Mouse (Mus musculus) embryonic facial prominence, embryonic 15.5 days (tissue): ENCODE measurements around the gene Snca. TPM values are rescaled to one million over a fixed set of nuclear protein-coding genes. Genes with fewer than 3 reads are reported as not detected.

Experiments
- ATAC-seq: fragments of 200-750 bp; cut with Nextera tagmentation; 2 replicates; pipeline ENCODE4 v1.8.0; 2017; ENCODE audit warnings: low read depth, moderate TSS enrichment; ENCODE audit not compliant: insufficient number of reproducible peaks, low FRiP score, low TSS enrichment
- H3K27ac ChIP-seq: fragments of 300-500 bp; sonication (generic); replicated peaks from 2 replicates; pipeline ENCODE4 v1.5.1; 2015; ENCODE audit warnings: mild to moderate bottlenecking, inconsistent platforms
- H3K27me3 ChIP-seq: fragments of 300-500 bp; sonication (generic); 2 replicates; pipeline ENCODE4 v1.6.1; 2015; ENCODE audit warnings: inconsistent platforms
- H3K36me3 ChIP-seq: fragments of 300-500 bp; sonication (generic); 2 replicates; pipeline ENCODE4 v1.6.1; 2015; ENCODE audit warnings: mild to moderate bottlenecking, inconsistent platforms
- H3K4me1 ChIP-seq: fragments of 300-500 bp; sonication (generic); 2 replicates; pipeline ENCODE4 v1.6.1; 2015; ENCODE audit warnings: inconsistent platforms
- H3K4me2 ChIP-seq: fragments of 300-500 bp; sonication (generic); replicated peaks from 2 replicates; pipeline ENCODE4 v1.6.1; 2015; ENCODE audit warnings: mild to moderate bottlenecking, inconsistent platforms
- H3K4me3 ChIP-seq: fragments of 300-500 bp; sonication (generic); replicated peaks from 2 replicates; pipeline ENCODE4 v1.5.1; 2015; ENCODE audit warnings: mild to moderate bottlenecking, inconsistent platforms
- H3K9ac ChIP-seq: fragments of 300-500 bp; sonication (generic); 2 replicates; pipeline ENCODE4 v1.6.1; 2015; ENCODE audit warnings: inconsistent platforms
- H3K9me3 ChIP-seq: fragments of 300-500 bp; sonication (generic); replicated peaks from 2 replicates; pipeline ENCODE4 v1.6.1; 2016; ENCODE audit warnings: inconsistent platforms
- WGBS: fragments of 180-500 bp; shearing (Covaris S2); methylation state at CpG from one replicate; pipeline ENCODE4 v1.1.7; 2015; 5-methylcytosine and 5-hydroxymethylcytosine counted together
- polyA plus RNA-seq: library from polyadenylated mRNA; unstranded; fragments of >200 nt; fragmentation: Nextera tagmentation; extraction: Ambion mirVana; gene quantifications from 2 replicates; pipeline ENCODE4 v1.2.1, GENCODE M21; 2015

Gene Snca
- polyA plus RNA-seq, 1 experiment from 2014 or later, result 39.8 TPM

DNA sequence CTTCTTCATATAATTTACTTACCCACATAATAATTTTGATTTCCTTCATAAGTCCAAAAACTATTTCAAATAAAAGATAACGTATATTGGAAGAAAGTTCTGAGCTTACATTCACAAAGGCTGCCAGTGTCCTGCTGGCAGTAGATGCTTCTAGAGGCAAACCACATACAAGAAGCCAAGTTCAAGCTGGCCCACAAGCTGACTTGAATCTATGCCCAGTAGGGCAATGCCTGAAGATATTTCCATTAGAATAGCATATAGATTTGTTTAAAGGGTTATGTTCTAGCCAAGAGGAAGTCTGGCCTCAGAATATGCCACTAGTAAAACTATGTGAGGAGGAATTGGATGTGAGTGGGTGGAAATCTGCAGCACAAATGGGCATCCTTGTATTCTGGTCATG is 42.7 kb downstream of the Snca start:
- no peak for ATAC-seq
- WGBS, result 71% methylated on average over 1 of the region's 1 CpGs
- no peaks in the 10 kb centered on the region for H3K4me1 ChIP-seq

DNA sequence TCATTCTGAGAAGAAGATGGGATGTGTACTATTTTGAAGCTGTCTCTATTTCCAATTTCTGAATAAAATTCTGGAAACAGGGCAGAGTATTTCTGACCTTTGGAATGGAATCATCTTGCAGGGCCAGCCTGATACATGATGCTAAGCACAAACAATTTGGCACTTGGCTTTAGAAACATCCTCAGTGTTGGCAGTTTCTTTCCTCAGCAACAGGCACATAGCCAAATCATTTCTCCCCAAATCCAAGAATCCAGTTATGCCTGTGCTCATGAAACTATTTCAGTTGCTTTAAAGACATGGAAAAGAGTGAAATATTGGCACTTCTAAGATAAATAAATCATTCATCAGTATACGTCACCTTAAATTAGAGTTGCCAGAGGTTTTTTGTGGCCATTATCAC is 57.8 kb downstream of the Snca start:
- Histone ChIP-seq H3K4me2 (no peak overlapping the region), H3K27ac (no peak overlapping the region), H3K4me1 (no peaks in the 10 kb centered on the region), H3K27me3 (no peaks in the 10 kb centered on the region), H3K36me3 (no peaks in the 10 kb centered on the region), H3K4me3 (no peak overlapping the region), H3K9me3 (no peaks in the 10 kb centered on the region), H3K9ac (no peak overlapping the region)
- ATAC-seq, result no peak
- WGBS, result 70% methylated on average over 1 of the region's 1 CpGs

More for the DNA sequence above, 42.7 kb downstream of the Snca start:
- H3K4me2 ChIP-seq, result no peak overlapping the region
- H3K4me3 ChIP-seq, result no peak overlapping the region
- no peaks in the 10 kb centered on the region for H3K27me3 ChIP-seq
- no peaks in the 10 kb centered on the region for H3K36me3 ChIP-seq
- H3K9me3 ChIP-seq, result no peaks in the 10 kb centered on the region
- no peak overlapping the region for H3K9ac ChIP-seq
- no peak overlapping the region for H3K27ac ChIP-seq

- Histone ChIP-seq H3K4me3 (no peak overlapping the region), H3K9ac (no peak overlapping the region), H3K4me2 (no peak overlapping the region), H3K4me1 (no peaks in the 10 kb centered on the region), H3K27me3 (no peaks in the 10 kb centered on the region), H3K9me3 (no peaks in the 10 kb centered on the region), H3K36me3 (no peaks in the 10 kb centered on the region), H3K27ac (no peak overlapping the region)
- ATAC-seq, result no peak
- 70% methylated on average over 3 of the region's 3 CpGs for WGBS
Observed at GRCm38 (mm10) chr6:60765696-60766095, 64.0 kb downstream of the Snca start.

DNA sequence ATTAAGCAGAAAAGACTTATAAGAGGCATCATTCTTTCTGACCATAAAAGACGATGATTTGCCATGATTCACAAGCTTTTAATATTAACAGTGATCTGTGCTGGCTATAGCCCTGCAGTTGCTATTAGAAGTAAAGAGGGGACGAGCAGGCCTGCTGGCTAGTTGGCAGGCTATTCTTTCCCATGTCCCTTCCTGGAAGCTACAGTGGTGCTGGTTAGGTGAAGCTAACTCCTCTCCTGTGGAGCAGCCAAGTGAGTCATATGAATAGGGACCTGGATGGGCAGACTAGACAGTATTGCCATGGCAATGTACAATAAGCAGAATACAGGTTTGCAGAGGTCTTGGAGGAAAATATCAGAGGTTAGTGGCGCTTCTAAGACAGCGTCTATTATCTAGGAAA is 66.8 kb downstream of the Snca start:
- Histone ChIP-seq H3K4me3 (no peak overlapping the region), H3K36me3 (no peaks in the 10 kb centered on the region), H3K27me3 (no peaks in the 10 kb centered on the region), H3K27ac (no peak overlapping the region), H3K4me1 (no peaks in the 10 kb centered on the region), H3K9me3 (no peaks in the 10 kb centered on the region), H3K9ac (no peak overlapping the region), H3K4me2 (no peak overlapping the region)
- no peak for ATAC-seq
- 90% methylated on average over 4 of the region's 4 CpGs for WGBS

GRCm38 (mm10) chr6:60761710-60762109 is 67.9 kb downstream of the Snca start:
- no peaks in the 10 kb centered on the region for H3K27me3 ChIP-seq
- H3K9ac ChIP-seq, result no peak overlapping the region
- ATAC-seq, result no peak
- no peaks in the 10 kb centered on the region for H3K36me3 ChIP-seq
- 55% methylated on average over 2 of the region's 2 CpGs for WGBS
- H3K4me2 ChIP-seq, result no peak overlapping the region
- no peaks in the 10 kb centered on the region for H3K9me3 ChIP-seq
- H3K27ac ChIP-seq, result no peak overlapping the region
- no peak overlapping the region for H3K4me3 ChIP-seq
- no peaks in the 10 kb centered on the region for H3K4me1 ChIP-seq

DNA sequence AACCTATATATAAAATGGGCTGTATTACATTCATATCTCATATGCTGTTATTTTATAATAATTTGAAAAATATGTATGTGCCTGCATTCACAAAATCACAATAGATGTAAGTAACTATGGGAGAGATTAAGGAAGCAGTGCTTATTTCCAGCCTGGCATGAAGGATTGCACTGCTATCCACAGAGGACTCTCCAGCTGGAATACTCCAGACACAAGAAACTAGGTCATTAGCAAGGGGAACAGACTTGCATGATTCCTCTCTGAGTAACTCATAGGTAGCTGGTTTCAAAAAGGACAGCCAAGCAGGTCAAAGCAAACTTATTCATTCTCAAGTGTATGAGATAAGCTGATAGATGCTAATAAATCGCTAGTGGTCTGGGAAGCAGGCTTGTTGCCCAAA is 74.7 kb downstream of the Snca start:
- H3K27me3 ChIP-seq, result no peaks in the 10 kb centered on the region
- 84% methylated on average over 1 of the region's 1 CpGs for WGBS
- ATAC-seq, result no peak

GRCm38 (mm10) chr6:60745965-60746364 is 83.7 kb downstream of the Snca start:
- Histone ChIP-seq H3K9me3 (no peaks in the 10 kb centered on the region), H3K36me3 (no peaks in the 10 kb centered on the region), H3K9ac (no peak overlapping the region), H3K27me3 (no peaks in the 10 kb centered on the region), H3K27ac (no peak overlapping the region), H3K4me3 (no peak overlapping the region), H3K4me1 (no peaks in the 10 kb centered on the region), H3K4me2 (no peak overlapping the region)
- ATAC-seq, result no peak

More for the DNA sequence above, 74.7 kb downstream of the Snca start:
- Histone ChIP-seq H3K27ac (no peak overlapping the region), H3K4me1 (no peaks in the 10 kb centered on the region), H3K36me3 (no peaks in the 10 kb centered on the region), H3K4me3 (no peak overlapping the region), H3K9ac (no peak overlapping the region), H3K9me3 (no peaks in the 10 kb centered on the region), H3K4me2 (no peak overlapping the region)

DNA sequence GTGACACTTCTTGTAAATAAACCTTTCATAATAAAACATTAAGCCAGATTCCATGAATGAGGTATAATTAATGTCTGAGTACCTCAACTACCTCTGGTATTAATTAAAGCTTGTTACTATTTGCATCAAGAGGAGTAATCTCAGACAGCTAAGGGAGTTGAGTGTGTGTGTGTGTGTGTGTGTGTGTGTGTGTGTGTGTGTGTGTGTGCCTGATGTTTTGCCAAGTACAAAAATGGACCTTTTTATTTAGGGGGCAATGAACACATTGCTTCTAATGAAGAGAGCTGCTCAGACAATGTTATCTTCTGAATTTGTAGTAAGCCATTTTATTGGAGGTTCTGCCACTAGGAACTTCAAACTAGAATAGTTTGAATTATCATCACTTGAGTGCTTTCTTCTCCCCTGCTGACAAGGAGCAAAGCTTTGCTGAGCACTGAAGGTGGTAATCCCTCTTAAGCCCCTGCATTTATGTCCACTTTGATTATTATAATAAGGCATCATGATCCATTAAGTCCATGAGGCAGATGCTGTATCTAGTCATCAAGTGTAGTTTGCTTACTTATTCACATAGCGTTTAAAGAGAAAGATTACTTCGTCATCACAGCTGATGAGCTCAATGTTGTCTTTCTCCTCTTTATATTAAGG is 88.1 kb downstream of the Snca start:
- Histone ChIP-seq H3K27me3 (no peaks in the 10 kb centered on the region), H3K27ac (no peak overlapping the region), H3K9ac (no peak overlapping the region), H3K36me3 (no peaks in the 10 kb centered on the region), H3K9me3 (no peaks in the 10 kb centered on the region), H3K4me2 (no peak overlapping the region), H3K4me1 (no peaks in the 10 kb centered on the region), H3K4me3 (no peak overlapping the region)
- no peak for ATAC-seq
- WGBS, result 72% methylated on average over 2 of the region's 2 CpGs

GRCm38 (mm10) chr6:60739776-60740175 is 89.9 kb downstream of the Snca start:
- Histone ChIP-seq H3K9me3 (no peaks in the 10 kb centered on the region), H3K36me3 (no peaks in the 10 kb centered on the region), H3K27me3 (no peaks in the 10 kb centered on the region), H3K4me3 (no peak overlapping the region), H3K9ac (no peak overlapping the region), H3K4me1 (no peaks in the 10 kb centered on the region), H3K27ac (no peak overlapping the region), H3K4me2 (no peak overlapping the region)
- ATAC-seq, result no peak
- 40% methylated on average over 1 of the region's 1 CpGs for WGBS

DNA sequence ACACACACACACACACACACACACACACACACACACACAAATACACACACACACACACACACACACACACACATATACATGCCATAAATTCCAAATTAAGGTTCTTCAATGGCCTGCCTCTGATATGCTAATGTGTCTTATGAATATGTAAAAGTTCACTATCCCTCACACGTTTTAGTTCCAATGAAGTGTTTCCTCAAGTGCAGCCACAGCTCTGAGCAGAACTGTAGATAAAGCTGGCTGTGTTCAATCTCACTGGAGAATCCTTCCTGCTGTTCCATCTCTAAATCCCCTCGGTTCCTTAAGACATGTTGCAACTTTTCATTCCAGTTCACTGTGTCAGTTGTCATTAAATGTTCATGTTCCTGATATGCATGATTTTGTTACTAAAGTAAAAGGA is 98.5 kb downstream of the Snca start:
- H3K9me3 ChIP-seq, result no peaks in the 10 kb centered on the region
- 45% methylated on average over 2 of the region's 2 CpGs for WGBS

GRCm38 (mm10) chr6:60724110-60724829 is 105.4 kb downstream of the Snca start:
- Histone ChIP-seq H3K36me3 (no peaks in the 10 kb centered on the region), H3K27me3 (no peaks in the 10 kb centered on the region), H3K4me1 (no peaks in the 10 kb centered on the region), H3K4me3 (no peak overlapping the region), H3K9ac (no peak overlapping the region), H3K27ac (no peak overlapping the region), H3K9me3 (no peaks in the 10 kb centered on the region), H3K4me2 (no peak overlapping the region)
- WGBS, result 69% methylated on average over 2 of the region's 2 CpGs
- ATAC-seq, result no peak

More for the DNA sequence above, 98.5 kb downstream of the Snca start:
- no peaks in the 10 kb centered on the region for H3K27me3 ChIP-seq
- no peak overlapping the region for H3K9ac ChIP-seq
- no peak overlapping the region for H3K27ac ChIP-seq
- no peak overlapping the region for H3K4me2 ChIP-seq
- H3K36me3 ChIP-seq, result no peaks in the 10 kb centered on the region
- no peak overlapping the region for H3K4me3 ChIP-seq
- H3K4me1 ChIP-seq, result no peaks in the 10 kb centered on the region
- ATAC-seq, result no peak

GRCm38 (mm10) chr6:60717566-60717965 is 112.1 kb downstream of the Snca start:
- no peak overlapping the region for H3K9ac ChIP-seq
- no peaks in the 10 kb centered on the region for H3K27me3 ChIP-seq
- H3K4me1 ChIP-seq, result no peaks in the 10 kb centered on the region
- H3K4me3 ChIP-seq, result no peak overlapping the region
- no peak overlapping the region for H3K27ac ChIP-seq
- 61% methylated on average over 3 of the region's 3 CpGs for WGBS
- no peak for ATAC-seq
- H3K36me3 ChIP-seq, result no peaks in the 10 kb centered on the region
- H3K9me3 ChIP-seq, result no peaks in the 10 kb centered on the region
- no peak overlapping the region for H3K4me2 ChIP-seq
